Mouse (Mus musculus): ENCODE results near the gene Crhbp. TPM values are rescaled to one million over a fixed set of nuclear protein-coding genes. Genes with fewer than 3 reads are reported as not detected.

Crhbp gene
- polyA plus RNA-seq (2015; fragmentation: Nextera tagmentation; extraction: Ambion mirVana): 0.11 and 0.16 TPM in 2 replicates

DNA sequence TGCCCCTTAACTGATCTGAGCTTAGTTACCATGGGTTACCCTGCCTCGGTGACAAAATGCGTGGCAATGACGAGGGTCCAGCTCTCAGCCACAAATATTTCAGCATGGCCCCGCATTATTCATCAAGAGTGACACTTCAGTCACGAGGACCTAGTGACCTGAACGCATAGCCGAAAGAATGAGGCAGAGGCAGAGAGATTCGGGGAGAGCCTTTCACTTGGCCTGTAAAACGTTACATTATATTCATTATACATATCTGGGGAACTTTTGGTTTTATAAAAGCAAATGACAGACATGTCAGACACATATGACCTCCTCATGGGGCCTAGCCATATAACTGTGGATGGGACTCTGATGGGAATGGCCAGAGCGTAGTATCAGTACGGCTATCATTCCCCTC is at the start of gene Crhbp:
TSS of gene Crhbp (minus strand) at position 101 of the 400 bp plus-strand sequence.
- peaks cover 34% of the 10 kb centered on the region for H3K27me3 ChIP-seq (ENCODE audit: control insufficient read depth, insufficient read depth, low read depth, low read length)
- no peak within 1 kb of the TSS for H3K9ac ChIP-seq (ENCODE audit: low read depth, low read length)

DNA sequence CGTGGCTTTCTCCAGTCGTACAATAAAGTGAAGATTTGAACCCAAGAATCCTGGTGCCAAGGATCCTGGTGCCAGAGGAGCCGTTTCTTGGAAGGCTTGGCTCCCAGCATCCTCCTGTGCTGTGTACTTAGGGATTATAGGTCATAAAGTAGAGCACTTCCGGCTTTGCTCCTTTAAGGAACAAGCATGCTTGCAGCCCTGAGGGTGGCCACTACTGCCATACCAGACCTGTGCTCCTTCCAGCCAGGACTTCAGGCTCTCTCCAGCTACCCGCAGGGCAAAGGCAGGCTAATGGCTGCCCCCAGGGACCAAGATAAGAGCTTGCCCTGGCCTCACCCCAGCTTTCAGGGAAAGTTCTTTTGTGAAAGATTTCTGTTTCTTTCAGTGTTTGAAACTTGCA is 48.6 kb upstream of the Crhbp start:
- no peak overlapping the region for H3K9ac ChIP-seq (ENCODE audit: low read depth, low read length)
- no peak overlapping the region for H3K4me2 ChIP-seq (ENCODE audit: low read depth, low read length)
- 55% methylated on average over 5 of the region's 5 CpGs for WGBS (ENCODE audit: insufficient replicate concordance)
- no peaks in the 10 kb centered on the region for H3K36me3 ChIP-seq (ENCODE audit: control insufficient read depth, insufficient read depth)
- no peaks in the 10 kb centered on the region for H3K27me3 ChIP-seq (ENCODE audit: control insufficient read depth, insufficient read depth, low read depth, low read length)
- H3K4me1 ChIP-seq (ENCODE audit: control insufficient read depth, low read depth, low read length): no peaks in the 10 kb centered on the region
- H3K9me3 ChIP-seq (replicated peaks; ENCODE audit: control insufficient read depth, low read length): no peaks in the 10 kb centered on the region
- H3K27ac ChIP-seq (ENCODE audit: low read length): no peak overlapping the region
- no peak for ATAC-seq (ENCODE audit: low read depth)
- no peak overlapping the region for H3K4me3 ChIP-seq (ENCODE audit: low read depth, low read length)

More for the DNA sequence above, at the start of gene Crhbp:
- no peak for ATAC-seq (ENCODE audit: low read depth)
- H3K27ac ChIP-seq (ENCODE audit: low read length): no peak within 1 kb of the TSS
- 53% methylated on average over 11 of the region's 11 CpGs for WGBS (ENCODE audit: insufficient replicate concordance)
- no peaks in the 10 kb centered on the region for H3K4me1 ChIP-seq (ENCODE audit: control insufficient read depth, low read depth, low read length)
- no peak within 1 kb of the TSS for H3K4me2 ChIP-seq (ENCODE audit: low read depth, low read length)
- H3K4me3 ChIP-seq (ENCODE audit: low read depth, low read length): no peak within 1 kb of the TSS
- no peaks in the 10 kb centered on the region for H3K36me3 ChIP-seq (ENCODE audit: control insufficient read depth, insufficient read depth)
- no peaks in the 10 kb centered on the region for H3K9me3 ChIP-seq (replicated peaks; ENCODE audit: control insufficient read depth, low read length)

DNA sequence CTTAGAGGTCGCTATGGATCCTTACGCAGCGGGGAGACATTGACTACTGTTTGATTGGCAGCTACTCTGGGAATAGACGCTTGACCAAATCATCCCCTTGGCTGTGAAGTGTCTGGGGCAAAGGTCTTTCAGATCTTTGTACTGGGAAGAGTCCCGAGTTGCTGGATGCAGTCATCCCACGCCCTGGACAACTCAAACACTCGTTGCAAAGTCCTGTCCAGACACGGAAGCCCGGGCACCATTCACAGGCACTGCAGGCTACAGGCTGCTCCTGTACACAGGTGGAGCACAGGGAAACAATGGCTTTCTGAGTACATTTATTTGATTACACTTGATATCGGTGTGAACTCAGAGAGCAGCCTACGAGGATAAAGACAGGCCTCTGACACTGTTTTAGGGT is 46.6 kb upstream of the Crhbp start:
- Histone ChIP-seq H3K4me1 (ENCODE audit: control insufficient read depth, low read depth, low read length) (no peaks in the 10 kb centered on the region), H3K27ac (ENCODE audit: low read length) (no peak overlapping the region), H3K4me3 (ENCODE audit: low read depth, low read length) (no peak overlapping the region), H3K9ac (ENCODE audit: low read depth, low read length) (no peak overlapping the region), H3K36me3 (ENCODE audit: control insufficient read depth, insufficient read depth) (no peaks in the 10 kb centered on the region), H3K4me2 (ENCODE audit: low read depth, low read length) (no peak overlapping the region), H3K27me3 (ENCODE audit: control insufficient read depth, insufficient read depth, low read depth, low read length) (no peaks in the 10 kb centered on the region), H3K9me3 (replicated peaks; ENCODE audit: control insufficient read depth, low read length) (no peaks in the 10 kb centered on the region)
- 62% methylated on average over 11 of the region's 11 CpGs for WGBS (ENCODE audit: insufficient replicate concordance)
- ATAC-seq (ENCODE audit: low read depth): peak; percentile 47; the same call in 1 of the 2 replicates

DNA sequence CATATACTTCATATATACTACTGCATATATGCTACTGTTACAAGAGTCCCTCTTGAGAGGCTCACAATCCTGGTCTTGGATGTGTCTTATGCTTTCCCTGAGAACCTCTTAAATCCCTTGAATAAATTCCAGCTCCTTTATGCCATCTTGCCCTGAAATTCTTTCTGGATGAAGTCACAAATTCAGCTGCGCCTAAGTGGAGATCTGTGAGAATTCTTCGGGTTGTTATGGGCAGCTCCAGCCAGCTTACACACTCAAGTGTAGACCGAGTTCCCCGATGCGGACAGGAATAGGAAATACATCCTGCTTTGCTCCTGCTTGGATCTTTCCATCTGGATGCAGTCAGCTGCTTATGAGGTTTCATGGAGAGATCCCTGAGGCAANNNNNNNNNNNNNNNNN is 39.9 kb upstream of the Crhbp start:
- Histone ChIP-seq H3K27me3 (ENCODE audit: control insufficient read depth, insufficient read depth, low read depth, low read length) (no peaks in the 10 kb centered on the region), H3K27ac (ENCODE audit: low read length) (no peak overlapping the region), H3K4me2 (ENCODE audit: low read depth, low read length) (no peak overlapping the region), H3K4me3 (ENCODE audit: low read depth, low read length) (no peak overlapping the region), H3K9me3 (replicated peaks; ENCODE audit: control insufficient read depth, low read length) (no peaks in the 10 kb centered on the region), H3K9ac (ENCODE audit: low read depth, low read length) (no peak overlapping the region), H3K4me1 (ENCODE audit: control insufficient read depth, low read depth, low read length) (no peaks in the 10 kb centered on the region), H3K36me3 (ENCODE audit: control insufficient read depth, insufficient read depth) (no peaks in the 10 kb centered on the region)
- WGBS (ENCODE audit: insufficient replicate concordance): 43% methylated on average over 5 of the region's 5 CpGs
- no peak for ATAC-seq (ENCODE audit: low read depth)

DNA sequence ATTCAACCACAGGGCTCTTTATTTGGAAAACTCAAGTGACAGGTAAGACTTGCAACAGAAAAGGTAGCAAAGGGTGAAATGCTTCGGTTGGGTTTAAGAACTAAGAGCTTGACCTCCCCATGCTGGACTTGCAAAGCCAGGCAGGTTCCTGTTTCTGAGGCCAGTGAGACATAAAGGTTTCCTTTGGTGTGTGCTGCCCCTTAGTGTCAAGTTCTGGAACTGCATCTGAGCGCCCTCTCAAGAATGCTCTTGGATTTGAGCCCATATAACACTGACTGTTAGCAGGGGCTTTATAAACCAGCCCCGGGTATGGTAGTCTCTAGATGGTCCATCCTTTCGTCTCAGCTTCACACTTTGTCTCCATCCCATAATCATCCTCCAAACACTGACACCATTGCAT is 36.7 kb upstream of the Crhbp start:
- no peak overlapping the region for H3K4me3 ChIP-seq (ENCODE audit: low read depth, low read length)
- H3K9ac ChIP-seq (ENCODE audit: low read depth, low read length): no peak overlapping the region
- 0 out of 2 replicates have a peak, but pooled peaks cover 2% of the 10 kb centered on the region for H3K4me1 ChIP-seq (ENCODE audit: control insufficient read depth, low read depth, low read length)
- no peak overlapping the region for H3K4me2 ChIP-seq (ENCODE audit: low read depth, low read length)
- H3K36me3 ChIP-seq (ENCODE audit: control insufficient read depth, insufficient read depth): no peaks in the 10 kb centered on the region
- no peaks in the 10 kb centered on the region for H3K27me3 ChIP-seq (ENCODE audit: control insufficient read depth, insufficient read depth, low read depth, low read length)
- ATAC-seq (ENCODE audit: low read depth): no peak
- 5% methylated on average over 4 of the region's 4 CpGs for WGBS (ENCODE audit: insufficient replicate concordance)
- H3K27ac ChIP-seq (ENCODE audit: low read length): no peak overlapping the region
- no peaks in the 10 kb centered on the region for H3K9me3 ChIP-seq (replicated peaks; ENCODE audit: control insufficient read depth, low read length)

DNA sequence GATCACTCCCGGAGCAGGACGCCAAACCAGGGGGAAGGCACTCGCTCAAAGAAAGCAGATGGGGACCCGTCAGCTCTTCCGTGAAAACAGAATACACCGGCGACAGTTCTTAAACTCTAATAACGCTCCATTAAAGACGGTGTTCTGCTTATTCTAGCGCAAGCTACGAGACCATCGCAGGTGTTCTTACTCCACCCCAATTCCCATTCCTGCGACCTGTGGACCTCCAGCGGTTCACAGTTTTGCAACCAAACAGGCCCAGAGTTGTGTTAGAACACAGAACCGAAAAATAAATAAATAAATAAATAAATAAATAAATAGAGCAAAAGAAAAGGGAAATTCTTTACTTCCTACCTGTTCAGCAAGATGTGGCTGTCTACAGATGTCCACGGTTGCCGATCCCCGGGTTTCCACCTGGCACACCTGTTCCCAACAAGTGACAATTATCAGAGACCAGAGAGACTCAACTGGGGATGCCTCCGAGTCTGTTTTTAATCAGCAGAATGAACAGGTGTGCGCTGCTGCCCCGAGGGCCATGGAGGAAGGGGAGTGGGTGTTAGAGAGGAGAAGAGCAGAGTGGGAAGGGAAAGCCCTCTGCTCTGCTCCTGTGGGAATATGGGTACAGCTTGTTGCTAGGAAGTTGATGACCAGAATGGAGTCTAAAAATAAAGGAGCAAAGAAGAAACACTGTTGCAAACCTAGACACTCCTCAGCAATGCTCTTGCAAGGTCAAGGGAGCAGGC is 34.1 kb upstream of the Crhbp start, which contains the start of gene S100z:
TSS of gene S100z (minus strand) at position 51 of the 743 bp plus-strand sequence.
- Histone ChIP-seq H3K4me1 (ENCODE audit: control insufficient read depth, low read depth, low read length) (peaks cover 21% of the 10 kb centered on the region), H3K36me3 (ENCODE audit: control insufficient read depth, insufficient read depth) (no peaks in the 10 kb centered on the region), H3K9ac (ENCODE audit: low read depth, low read length) (no peak within 1 kb of the TSS), H3K4me2 (ENCODE audit: low read depth, low read length) (no peak within 1 kb of the TSS), H3K4me3 (ENCODE audit: low read depth, low read length) (no peak within 1 kb of the TSS), H3K9me3 (replicated peaks; ENCODE audit: control insufficient read depth, low read length) (no peaks in the 10 kb centered on the region), H3K27ac (ENCODE audit: low read length) (no peak within 1 kb of the TSS), H3K27me3 (ENCODE audit: control insufficient read depth, insufficient read depth, low read depth, low read length) (no peaks in the 10 kb centered on the region)
- WGBS (ENCODE audit: insufficient replicate concordance): 78% methylated on average over 21 of the region's 21 CpGs
- ATAC-seq (ENCODE audit: low read depth): no peak

DNA sequence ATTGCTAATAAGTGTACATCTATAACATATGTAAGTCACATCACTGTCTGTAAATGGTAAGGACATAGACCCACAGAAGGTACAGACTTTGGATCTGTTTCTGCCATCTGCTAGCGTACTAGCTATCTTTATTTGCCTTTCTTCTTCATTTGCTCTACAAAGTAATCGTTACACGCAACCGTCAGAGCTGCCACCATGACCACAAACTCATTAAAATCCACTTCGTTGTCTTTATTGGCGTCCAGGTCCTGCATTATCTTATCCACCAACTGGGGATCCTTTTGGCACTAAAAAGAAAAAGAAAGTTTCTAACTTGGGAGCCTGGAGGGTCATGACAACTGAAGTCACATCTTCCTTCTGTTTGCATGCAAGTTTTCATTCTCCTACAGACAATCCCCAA is 32.4 kb upstream of the Crhbp start:
- H3K4me1 ChIP-seq (ENCODE audit: control insufficient read depth, low read depth, low read length): peaks cover 22% of the 10 kb centered on the region
- WGBS (ENCODE audit: insufficient replicate concordance): 35% methylated on average over 6 of the region's 6 CpGs

DNA sequence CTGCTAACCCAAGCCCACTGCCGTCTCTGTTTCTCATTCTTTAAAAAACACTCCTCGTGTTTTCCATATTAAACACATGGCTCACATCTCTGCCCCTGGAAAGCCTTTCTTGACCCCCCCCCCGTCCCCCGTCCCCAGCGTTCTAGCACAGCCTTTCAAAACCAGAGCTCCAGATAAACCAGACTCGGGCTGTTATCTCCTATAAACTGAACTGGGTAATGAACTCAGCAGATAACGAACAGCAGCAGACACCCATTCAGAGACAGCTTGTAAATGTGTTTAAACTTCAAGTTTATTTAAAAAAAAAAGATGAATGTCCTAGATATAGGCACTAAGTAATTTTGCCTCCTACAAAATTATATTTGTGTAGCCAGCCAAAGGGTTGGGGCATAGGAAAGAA is 30.4 kb upstream of the Crhbp start:
- Histone ChIP-seq H3K4me1 (ENCODE audit: control insufficient read depth, low read depth, low read length) (peaks cover 22% of the 10 kb centered on the region), H3K4me3 (ENCODE audit: low read depth, low read length) (no peak overlapping the region), H3K27me3 (ENCODE audit: control insufficient read depth, insufficient read depth, low read depth, low read length) (no peaks in the 10 kb centered on the region), H3K36me3 (ENCODE audit: control insufficient read depth, insufficient read depth) (no peaks in the 10 kb centered on the region), H3K27ac (ENCODE audit: low read length) (no peak overlapping the region), H3K4me2 (ENCODE audit: low read depth, low read length) (peak overlapping the region; percentile 32; the same call in 1 of the 2 replicates), H3K9ac (ENCODE audit: low read depth, low read length) (no peak overlapping the region), H3K9me3 (replicated peaks; ENCODE audit: control insufficient read depth, low read length) (no peaks in the 10 kb centered on the region)
- 18% methylated on average over 7 of the region's 7 CpGs for WGBS (ENCODE audit: insufficient replicate concordance)
- peak; percentile 74 for ATAC-seq (ENCODE audit: low read depth)

More for the DNA sequence above, 32.4 kb upstream of the Crhbp start:
- no peak for ATAC-seq (ENCODE audit: low read depth)
- Histone ChIP-seq H3K27me3 (ENCODE audit: control insufficient read depth, insufficient read depth, low read depth, low read length) (no peaks in the 10 kb centered on the region), H3K36me3 (ENCODE audit: control insufficient read depth, insufficient read depth) (no peaks in the 10 kb centered on the region), H3K4me3 (ENCODE audit: low read depth, low read length) (no peak overlapping the region), H3K9me3 (replicated peaks; ENCODE audit: control insufficient read depth, low read length) (no peaks in the 10 kb centered on the region), H3K9ac (ENCODE audit: low read depth, low read length) (no peak overlapping the region), H3K4me2 (ENCODE audit: low read depth, low read length) (no peak overlapping the region), H3K27ac (ENCODE audit: low read length) (no peak overlapping the region)

DNA sequence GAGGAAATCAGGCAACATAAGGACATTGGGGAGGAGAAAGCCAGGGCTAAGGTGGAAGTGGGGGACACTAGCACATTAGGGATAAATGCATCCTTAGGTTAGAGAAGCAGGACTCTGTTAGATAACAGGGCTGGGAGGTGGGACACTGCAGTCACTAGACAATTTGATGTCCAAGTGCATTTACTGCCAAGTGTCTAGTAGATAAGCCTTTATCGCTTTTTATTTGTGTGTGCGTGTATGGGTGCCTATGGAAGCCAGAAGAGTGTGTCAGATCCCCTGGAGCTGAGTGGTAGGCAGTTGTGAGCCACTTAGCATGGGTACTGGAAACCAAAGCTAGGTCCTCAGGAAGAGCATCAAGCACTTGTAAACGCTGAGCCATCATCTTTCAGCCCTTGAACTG is 29.6 kb upstream of the Crhbp start:
- H3K27me3 ChIP-seq (ENCODE audit: control insufficient read depth, insufficient read depth, low read depth, low read length): no peaks in the 10 kb centered on the region
- peak overlapping the region; percentile 32; the same call in 1 of the 2 replicates for H3K4me2 ChIP-seq (ENCODE audit: low read depth, low read length)
- WGBS (ENCODE audit: insufficient replicate concordance): 23% methylated on average over 3 of the region's 3 CpGs
- H3K4me1 ChIP-seq (ENCODE audit: control insufficient read depth, low read depth, low read length): peaks cover 22% of the 10 kb centered on the region
- no peak overlapping the region for H3K4me3 ChIP-seq (ENCODE audit: low read depth, low read length)
- no peaks in the 10 kb centered on the region for H3K36me3 ChIP-seq (ENCODE audit: control insufficient read depth, insufficient read depth)
- no peak overlapping the region for H3K9ac ChIP-seq (ENCODE audit: low read depth, low read length)
- peak overlapping the region; percentile 57 for H3K27ac ChIP-seq (ENCODE audit: low read length)
- no peaks in the 10 kb centered on the region for H3K9me3 ChIP-seq (replicated peaks; ENCODE audit: control insufficient read depth, low read length)
- ATAC-seq (ENCODE audit: low read depth): peak; percentile 87
